Mouse (Mus musculus): ENCODE data around the gene Madd. TPM values are rescaled to one million over a fixed set of nuclear protein-coding genes. Genes with fewer than 3 reads are reported as not detected.

Gene Madd
- polyA plus RNA-seq, 1 experiment: 11.2 TPM

DNA sequence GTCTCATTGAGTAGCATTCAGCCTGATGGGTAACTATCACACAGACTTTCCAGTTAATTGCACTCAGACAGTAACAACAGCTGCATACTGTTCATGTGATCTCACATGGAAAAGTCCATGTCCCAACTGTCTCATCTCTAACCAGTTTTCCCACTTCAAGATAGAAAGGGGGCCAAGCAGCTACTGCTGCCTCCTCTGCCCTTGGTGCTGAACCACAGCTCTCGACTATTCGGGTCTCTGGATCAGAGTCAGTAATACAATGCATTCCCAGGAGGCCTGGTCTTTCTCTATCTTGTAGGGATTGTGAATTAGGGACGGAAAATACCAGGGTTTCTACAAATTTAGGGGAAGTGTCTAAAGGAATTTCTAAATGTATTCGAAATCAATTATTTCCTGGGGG is 3.8 kb downstream of the Madd start:
- no peak for DNase-seq (ENCODE audit: low read depth, low spot score)
- 61% methylated on average over 4 of the region's 4 CpGs for WGBS

DNA sequence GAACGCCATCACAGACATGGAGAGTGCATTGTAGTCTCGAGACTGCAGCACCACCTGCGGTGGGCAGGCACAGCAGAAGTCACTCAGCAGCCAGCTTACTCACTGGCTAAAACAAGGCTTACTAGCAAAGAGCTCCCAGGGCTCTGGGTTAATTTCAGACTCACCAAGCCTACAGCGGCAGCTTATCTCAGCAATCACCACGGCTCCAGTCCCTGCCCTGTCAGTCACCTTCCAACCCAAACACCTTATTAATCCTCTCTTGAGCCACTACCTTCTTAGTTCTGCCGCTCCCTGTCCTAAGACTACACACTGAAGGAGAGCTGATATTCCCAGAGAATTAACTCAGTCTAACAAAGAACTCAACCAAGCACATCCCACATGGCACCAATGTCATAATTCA is 7.4 kb downstream of the Madd start:
- DNase-seq (ENCODE audit: low read depth, low spot score): no peak
- WGBS: 82% methylated on average over 6 of the region's 6 CpGs

DNA sequence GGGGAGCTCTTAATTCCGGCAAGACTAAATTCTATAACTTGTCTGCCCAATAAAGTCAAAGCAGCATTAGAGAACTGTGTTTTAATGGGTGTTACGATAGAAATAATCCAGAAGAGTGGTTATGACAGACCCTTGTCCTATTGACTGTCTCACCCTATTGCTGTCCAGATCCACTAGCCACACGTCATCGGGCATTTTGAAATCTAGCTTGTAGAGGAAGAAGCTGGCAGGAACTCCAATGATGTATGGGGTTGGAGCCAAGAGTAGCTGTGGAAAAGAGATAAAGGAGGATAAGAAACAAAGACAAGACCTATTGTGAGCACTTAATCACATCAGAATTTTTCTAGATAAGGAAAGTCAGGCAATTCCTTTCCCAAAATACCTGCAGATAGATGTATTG is 8.1 kb downstream of the Madd start:
- 92% methylated on average over 4 of the region's 4 CpGs for WGBS
- DNase-seq (ENCODE audit: low read depth, low spot score): no peak

DNA sequence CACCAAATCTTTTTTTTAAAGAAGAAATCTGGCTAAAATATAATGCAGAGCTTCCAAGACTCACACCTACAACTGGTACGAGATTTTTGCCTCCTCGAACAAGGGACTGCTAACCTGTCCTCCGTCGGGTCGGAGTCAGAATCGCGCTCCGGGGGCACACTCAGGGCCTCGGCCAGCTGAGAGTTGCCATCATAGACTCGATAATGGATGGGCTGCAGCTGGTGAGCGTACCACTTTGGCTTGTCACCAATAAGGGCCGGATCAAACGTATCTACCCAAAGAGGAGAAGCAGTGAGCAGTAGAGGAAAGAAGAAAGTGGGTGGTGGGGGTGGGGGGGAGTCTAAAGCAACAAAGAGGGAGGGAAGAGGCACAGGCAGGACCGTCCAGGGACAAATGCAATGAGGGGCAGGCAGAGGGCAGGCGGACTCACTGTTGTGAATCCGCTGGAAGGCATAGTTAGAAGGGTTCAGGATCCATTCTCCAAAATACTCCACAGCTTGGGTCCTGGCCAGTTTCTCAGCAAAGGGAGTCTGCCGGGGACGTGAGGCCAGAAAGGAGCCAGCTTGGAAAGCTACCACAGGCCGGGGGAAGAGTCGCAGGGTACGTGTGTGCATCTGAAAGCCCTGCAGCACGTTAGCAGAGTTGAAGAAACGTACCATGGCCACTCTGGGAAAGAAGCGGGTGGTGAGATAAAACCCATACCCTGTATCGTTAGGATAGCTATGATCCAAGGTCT is 13.9 kb downstream of the Madd start:
- WGBS: 93% methylated on average over 25 of the region's 25 CpGs
- DNase-seq (ENCODE audit: low read depth, low spot score): no peak

DNA sequence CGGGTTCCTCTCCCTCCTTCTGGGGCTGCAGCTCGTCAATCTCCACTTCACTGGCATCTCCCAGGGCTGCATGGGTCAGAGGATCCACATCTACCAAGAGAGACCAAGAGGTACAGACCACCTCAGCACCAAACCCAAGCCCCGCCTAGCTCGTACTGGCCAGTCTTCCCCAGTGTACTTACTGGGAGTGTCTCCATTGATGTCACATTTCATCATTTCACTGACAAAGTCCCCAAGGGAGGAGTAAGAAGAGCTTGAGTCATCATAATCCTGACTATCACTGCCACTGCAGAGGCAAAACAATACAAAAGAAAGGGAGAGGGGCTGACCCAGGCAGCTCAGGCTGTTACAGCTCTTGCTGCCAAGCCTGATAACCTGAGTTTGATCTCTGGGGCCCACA is 16.0 kb downstream of the Madd start:
- WGBS: 81% methylated on average over 4 of the region's 4 CpGs

DNA sequence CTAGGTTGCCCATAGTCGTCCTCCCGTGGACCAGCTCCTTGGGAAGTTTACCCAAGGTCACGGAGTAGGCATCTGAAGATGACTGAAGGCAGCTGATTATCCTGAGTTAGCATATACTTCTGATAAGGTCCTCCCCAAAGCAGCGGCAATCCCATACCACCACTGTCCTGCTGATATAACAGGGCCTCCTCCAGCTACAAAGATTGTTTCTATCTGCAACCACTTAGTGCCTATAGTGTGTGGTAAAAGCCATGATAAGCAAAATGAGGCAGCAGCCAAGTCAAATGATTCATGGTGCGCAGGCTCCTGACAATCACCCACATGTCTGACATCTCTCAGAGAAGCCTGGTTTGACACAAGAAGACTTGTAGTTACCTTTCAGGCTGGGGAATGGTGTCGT is 18.6 kb downstream of the Madd start:
- WGBS: 80% methylated on average over 6 of the region's 6 CpGs
- DNase-seq (ENCODE audit: low read depth, low spot score): no peak

More for the DNA sequence above, 16.0 kb downstream of the Madd start:
- DNase-seq (ENCODE audit: low read depth, low spot score): no peak

DNA sequence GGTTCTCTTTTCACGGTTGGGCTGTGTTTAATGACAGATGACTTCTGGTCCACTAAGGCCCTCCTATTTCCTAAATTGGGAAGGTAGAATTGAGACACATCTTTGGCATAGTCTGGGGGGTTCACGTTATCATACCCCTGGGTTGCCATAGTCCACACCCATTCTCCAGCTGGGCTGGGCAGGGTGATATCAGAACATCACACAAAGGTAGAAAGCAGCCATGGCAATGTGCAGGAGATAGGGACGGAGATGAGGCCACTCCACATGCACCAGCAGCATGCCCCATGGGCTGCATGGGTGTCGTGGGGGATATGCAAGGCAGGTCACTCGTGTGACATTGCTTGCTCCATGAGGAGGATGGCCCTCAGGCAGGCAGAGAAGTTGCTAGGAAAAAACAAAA is 20.1 kb downstream of the Madd start:
- 72% methylated on average over 5 of the region's 5 CpGs for WGBS
- DNase-seq (ENCODE audit: low read depth, low spot score): no peak

DNA sequence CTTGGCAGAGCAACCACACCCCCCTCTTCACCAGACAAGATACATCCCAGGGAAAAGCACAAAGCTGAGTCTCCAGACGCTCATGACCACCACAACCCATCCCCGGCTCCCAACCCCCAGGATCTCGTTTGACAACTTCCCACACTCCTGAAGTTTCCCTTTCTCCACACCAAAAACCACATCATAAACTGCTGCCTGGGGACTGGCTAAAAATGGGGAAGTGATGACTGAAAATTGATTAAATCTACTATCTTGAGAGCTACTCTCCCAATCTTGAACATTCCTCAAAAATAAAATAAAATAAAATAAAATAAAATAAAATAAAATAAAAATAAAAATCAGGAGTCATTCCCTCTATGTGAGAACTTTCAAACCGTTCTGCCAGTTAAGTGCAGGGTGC is 20.7 kb downstream of the Madd start:
- WGBS: 78% methylated on average over 4 of the region's 4 CpGs
- DNase-seq (ENCODE audit: low read depth, low spot score): no peak

DNA sequence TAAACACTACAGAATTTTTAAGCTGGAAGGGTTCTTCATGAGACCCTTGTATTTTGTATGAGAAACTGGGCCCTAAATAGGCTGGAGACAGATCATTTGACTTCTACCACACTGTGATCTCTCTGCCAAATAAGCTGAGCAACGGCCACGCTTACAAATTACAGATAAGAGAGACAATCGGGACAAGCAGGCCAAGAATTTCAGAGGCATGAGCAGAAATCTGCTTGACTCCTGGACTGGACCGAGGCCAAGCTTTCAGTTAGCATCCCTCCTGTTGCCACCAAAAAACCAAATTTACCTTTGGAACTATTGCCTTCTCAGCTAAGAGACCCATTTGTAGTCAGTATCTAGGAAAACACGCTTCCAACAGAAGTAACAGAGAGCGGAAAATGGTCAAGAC is 23.0 kb downstream of the Madd start:
- WGBS: 78% methylated on average over 6 of the region's 6 CpGs
- DNase-seq (ENCODE audit: low read depth, low spot score): no peak

DNA sequence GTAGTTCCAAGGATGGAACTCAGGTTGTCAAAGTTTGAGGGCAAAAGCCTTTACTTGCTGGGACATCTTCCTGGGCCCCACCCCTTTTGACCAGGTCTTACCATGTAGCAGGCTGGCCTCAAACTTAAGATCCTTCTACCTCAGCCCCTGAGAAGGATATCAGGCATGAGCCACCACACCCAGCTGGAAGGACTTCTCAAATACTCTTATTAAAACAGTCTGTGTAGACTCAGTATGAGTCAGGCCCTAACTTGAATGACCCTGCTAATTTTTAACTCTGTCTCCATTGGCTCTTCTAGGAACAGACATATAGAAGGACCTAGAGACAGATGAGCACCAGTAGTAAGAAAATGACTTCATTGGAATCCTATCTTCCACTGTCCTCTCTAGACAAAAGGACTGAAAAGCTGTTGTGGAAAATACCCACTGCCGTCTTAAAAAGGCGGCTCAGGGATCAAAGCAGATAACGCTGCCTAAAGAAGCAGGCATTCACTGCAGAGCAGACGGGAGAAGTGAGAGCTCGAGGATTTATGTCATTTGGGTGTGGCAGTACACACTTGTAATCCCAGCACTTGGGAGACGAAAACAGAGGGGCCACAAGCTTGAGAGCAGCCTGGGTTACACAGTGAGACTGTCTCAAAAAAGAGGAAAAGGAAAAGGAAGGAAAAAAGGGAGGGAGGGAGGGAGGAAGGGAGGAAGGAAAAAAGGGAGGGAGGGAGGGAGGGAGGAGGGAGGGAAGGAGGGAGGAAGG is 26.5 kb downstream of the Madd start:
- WGBS: 24% methylated on average over 6 of the region's 6 CpGs
- DNase-seq (ENCODE audit: low read depth, low spot score): peak; percentile 25

DNA sequence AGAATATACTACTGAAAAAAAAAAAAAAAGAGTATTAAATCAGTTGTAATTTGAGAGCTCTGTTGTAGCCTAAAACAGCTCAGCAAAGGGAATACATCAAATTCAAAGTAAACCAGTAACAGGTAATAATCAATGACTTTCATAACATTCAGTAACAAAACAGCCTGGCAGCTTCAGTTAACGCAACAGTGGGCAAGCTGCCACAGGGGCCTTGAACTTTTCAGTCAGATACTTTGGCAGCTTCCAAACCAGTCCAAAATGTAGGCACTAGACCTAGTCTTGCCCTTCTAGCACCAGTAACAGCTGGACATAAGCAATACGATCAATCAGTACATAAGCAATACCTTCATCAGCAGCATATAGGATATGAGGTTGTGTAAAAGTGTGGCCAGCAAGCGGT is 29.5 kb downstream of the Madd start:
- WGBS: 99% methylated on average over 3 of the region's 3 CpGs
- no peak for DNase-seq (ENCODE audit: low read depth, low spot score)

DNA sequence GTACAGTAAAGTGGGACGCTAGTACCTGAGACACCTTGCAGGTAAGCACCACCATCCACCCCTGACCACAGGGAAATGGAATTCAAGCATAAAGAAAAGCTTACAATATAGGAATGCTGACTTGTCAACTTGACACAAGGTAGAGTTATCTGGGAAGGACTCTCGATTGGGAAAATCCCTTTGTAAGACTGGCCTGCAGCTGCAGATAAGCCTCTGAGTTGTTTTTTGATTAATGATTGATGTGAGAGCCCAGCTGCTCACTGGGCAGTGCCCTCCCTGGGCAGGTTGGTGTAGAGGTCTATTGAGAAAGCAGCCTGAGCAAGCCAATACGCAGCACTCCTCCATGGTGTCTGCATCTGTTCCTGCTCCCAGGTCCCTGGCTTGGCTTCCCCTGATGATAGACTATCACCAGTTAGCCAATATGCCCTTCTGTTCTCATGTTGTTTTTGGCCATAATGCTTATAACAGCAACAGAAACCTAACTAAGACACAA is 30.7 kb downstream of the Madd start:
- 48% methylated on average over 3 of the region's 3 CpGs for WGBS
- no peak for DNase-seq (ENCODE audit: low read depth, low spot score)

DNA sequence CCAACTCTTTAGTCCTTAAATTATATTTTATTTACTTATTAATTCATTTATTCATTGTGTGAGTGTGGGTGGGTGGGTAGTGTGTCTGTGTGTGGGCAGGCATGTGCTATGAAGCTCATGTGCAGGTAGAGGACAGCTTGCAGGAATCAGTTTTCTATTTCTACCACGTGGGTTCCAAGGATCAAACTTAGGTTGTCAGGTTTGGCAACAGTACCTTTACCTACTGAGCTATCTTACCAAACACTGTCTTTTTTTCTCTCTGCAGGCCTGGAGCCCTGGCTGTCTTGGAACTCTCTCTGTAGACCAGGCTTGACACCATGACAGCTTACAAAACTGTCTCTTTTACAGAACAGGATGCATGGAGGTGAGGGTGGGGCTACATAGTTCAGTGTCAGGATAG is 32.3 kb downstream of the Madd start:
- DNase-seq (ENCODE audit: low read depth, low spot score): no peak
- 85% methylated on average over 1 of the region's 1 CpGs for WGBS

DNA sequence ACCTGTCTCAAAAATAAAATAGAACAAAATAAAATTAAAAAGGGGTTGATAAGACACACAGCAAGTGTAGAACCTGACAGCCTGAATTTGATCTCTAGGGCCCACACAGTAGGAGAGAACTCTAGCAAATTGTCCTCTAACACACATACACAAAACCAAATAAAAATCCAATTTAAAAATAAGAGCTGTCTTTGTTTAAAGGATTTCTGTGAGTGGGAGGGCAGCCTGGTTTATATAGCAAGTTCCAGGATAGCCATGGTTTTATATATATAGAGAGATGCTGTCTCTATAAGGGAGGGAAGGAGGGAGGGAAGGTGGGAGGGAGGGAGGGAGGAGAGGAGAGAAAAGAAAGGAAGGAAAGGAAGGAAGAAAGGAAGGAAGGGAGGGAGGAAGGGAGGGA is 35.5 kb downstream of the Madd start:
- no peak for DNase-seq (ENCODE audit: low read depth, low spot score)

DNA sequence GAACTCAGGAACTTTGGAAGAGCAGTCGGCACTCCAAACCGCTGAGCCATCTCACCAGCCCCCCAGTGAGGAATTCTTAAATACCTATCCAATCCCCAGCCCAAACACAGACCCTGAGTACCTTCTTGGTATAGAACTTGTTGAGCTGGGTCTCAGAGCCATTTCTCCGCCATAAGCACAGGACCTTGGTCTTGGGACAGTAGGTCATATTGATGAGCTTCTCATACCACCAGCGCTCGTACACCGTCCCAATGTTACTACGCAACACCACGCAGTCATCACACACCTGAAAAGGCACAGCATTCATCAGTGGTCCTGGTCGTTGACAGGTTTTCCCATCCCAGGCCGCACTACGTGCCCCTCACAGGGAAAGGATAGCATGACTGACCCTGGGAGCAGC is 40.2 kb downstream of the Madd start:
- 99% methylated on average over 11 of the region's 11 CpGs for WGBS
- no peak for DNase-seq (ENCODE audit: low read depth, low spot score)

DNA sequence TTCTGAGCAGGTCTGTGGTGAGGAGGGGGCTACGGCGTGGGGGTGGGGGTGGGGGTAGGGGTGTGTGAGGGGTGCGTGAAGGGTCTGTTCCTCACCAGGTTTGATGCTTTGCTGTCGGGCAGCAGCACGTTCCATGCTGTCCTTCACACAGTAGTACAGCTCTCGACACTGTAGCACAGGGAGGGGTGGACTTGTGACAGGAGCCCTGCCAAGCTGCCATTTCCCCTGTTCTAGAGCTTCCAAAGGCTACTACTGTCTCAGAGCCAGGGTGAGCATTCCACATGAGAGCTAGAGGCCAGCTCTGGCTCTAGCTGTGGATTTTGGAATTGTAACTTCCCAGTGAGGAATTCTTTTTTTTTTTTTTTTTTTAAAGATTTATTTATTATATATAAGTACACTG is 40.7 kb downstream of the Madd start:
- DNase-seq (ENCODE audit: low read depth, low spot score): no peak
- 84% methylated on average over 6 of the region's 6 CpGs for WGBS

DNA sequence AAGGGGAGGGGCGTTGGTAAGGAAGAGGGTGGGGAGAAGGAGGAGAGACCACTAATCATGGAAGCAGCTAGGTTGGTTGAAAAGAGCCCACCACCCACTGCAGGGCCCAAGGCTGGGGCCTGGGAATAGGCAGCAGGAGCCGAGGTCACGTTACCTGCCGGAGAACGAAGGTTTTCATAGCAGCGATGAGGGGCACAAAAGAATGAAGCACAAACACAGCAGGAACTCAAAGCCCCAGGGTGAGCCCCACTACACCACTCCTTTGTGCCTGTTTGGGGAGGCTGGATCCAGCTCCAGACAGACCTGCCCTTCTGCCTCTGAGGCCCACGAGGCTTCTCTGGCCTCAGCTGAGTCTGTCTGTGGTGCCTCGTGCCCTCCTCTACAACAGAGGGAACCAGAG is 43.9 kb downstream of the Madd start:
- WGBS: 85% methylated on average over 8 of the region's 8 CpGs
- DNase-seq (ENCODE audit: low read depth, low spot score): no peak

DNA sequence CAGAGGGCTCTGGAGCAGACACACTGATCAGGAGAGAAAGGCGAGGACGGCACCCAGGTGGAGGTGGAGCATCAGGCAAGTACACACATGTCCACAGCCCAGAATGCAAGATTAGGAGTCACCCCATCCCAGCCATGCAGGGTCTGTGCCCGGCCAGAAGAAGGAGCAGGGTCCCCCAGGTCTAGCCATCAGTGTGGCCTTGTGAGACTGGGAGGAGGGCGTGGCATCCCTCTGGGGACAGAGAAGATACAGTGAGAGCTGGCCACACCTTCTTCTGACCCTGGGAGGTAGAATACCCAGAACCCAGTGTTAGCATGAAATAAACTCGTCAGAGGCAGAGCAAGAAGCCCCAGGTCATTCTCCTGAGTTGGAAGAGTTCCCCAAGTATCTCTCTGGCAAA is 44.3 kb downstream of the Madd start:
- WGBS: 70% methylated on average over 5 of the region's 5 CpGs
- DNase-seq (ENCODE audit: low read depth, low spot score): no peak

DNA sequence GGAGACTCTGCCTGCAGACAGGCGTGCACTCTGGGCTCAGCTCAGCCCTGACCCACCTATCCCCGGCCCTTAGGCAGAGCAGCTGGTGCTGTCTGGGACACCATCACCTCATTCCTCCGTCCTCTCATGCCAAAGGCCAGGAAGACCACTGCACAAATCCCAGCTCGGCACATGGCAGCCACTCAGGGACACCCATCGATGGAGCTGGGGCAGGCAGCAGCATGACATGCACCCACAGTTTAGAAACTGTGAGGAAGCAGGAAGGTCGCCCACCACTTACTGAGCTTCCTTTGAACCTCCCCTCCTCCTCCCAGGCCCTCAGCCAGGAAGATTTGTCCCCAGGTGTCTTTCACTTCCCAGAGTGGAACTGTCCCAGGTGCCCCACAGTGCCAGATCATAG is 46.2 kb downstream of the Madd start:
- WGBS: 75% methylated on average over 6 of the region's 6 CpGs
- no peak for DNase-seq (ENCODE audit: low read depth, low spot score)

DNA sequence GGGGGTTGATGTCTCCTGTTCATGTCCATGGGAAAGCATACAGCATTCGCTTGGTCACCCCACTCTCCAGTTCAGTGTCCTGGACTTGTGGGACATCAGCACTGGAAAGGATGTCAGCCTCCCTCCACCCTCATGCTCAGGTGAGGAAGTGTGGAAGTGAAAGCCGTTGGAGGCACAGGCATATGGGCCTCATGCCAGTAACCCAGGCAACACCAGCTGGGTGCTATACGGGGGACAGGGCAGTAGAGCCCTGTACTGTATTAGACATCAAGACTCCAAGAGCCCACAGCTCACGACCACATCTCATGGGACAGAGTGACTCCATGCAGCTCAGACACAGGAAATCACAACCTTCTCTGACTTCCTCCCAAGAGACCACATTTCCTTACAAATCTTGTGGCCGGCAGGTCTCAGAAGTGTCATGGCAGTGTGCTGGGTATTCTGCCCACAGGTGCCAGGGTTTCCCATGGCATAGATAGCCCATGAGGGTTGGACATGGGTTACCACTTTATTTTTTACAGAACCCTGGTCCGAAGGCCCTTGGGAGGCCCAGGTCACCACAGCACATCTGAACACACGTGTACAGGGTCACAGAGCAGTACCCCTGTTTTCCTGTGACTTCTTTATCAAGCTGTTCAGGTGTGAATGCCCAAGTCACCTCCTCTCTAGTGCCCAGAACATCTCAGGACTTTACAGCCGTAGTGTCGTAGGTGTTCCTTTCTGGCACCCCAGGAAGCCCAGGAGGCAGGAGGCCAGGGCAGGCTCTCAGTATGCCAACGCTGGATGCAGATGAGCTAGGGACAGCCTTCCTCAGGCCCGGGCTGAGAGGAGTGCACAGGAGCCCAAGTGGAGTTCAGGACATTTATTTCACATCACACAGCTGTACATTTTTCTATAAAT is 46.9 kb downstream of the Madd start:
- DNase-seq (ENCODE audit: low read depth, low spot score): no peak
- 73% methylated on average over 11 of the region's 11 CpGs for WGBS

All from large intestine, adult 2 months (tissue).